Mouse (Mus musculus): ENCODE measurements around the gene Pou3f3.

DNA sequence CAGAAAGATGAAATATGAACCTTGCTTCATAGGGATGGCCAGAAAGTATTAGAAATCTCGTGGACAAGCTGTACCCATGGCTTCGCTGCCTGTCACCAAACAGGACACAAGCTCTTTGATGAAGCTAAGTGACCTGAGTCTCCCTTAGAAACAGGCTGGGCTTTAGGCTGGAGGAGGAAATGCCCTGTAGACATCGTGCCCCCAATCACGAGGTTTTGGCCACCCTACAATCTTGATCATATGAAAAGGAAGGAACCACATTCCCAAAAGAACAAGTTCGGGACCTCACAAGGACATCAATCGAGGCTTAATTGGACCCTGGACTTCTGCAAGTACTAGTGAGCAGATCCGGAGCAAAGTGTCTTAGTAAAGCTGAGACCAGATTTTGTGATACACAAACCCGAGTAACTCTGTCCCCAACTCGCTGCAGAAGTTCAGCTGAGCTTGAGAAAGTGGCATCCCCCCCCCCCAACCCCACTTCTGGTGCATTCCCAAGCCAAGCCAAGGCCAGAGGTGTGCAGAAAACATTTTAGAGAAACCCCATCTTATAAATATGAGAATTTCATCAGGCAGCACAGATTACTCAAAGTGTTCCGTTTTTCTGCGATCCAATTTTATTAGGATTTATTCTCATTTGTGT lies 10.1 kb upstream of the Pou3f3 start:
- no peak for TF ChIP-seq GATA1 (IDR thresholded peaks at IDR 0.05; ENCODE audit: low read length)
- TF ChIP-seq TAL1 (IDR thresholded peaks at IDR 0.05; ENCODE audit: low read length): no peak
